Mouse (Mus musculus) c-Kit-negative CD71-positive TER-119-positive erythroid progenitor cells, embryonic 14.5 days (primary cell): ENCODE results near the gene 4833420G17Rik.
"Not testable (repeated sequence)": the region's sequence is repeated elsewhere in the genome, so short reads cannot be mapped to it uniquely, and the experiment has no call there.

Experiments used
- DNase-seq: peaks from one replicate; pipeline ENCODE4 v3.0.0-alpha.2; 2013; ENCODE audit warnings: low read depth, low spot score

The 4833420G17Rik gene

GRCm38 (mm10) chr13:119462596-119463560 lies at the start of gene 4833420G17Rik:
Gene 4833420G17Rik, plus strand, starts transcription at chr13:119462768.
- DNase-seq = peak; percentile 86

- DNase-seq = no peak
Measured at GRCm38 (mm10) chr13:119413026-119413425, 49.5 kb upstream of the 4833420G17Rik start.

- no peak for DNase-seq
Measured at GRCm38 (mm10) chr13:119418479-119418878, 44.1 kb upstream of the 4833420G17Rik start.

GRCm38 (mm10) chr13:119430164-119430563 lies 32.4 kb upstream of the 4833420G17Rik start:
- DNase-seq = no peak

GRCm38 (mm10) chr13:119432041-119432440 lies 30.5 kb upstream of the 4833420G17Rik start:
- DNase-seq = no peak

GRCm38 (mm10) chr13:119434359-119434758 lies 28.2 kb upstream of the 4833420G17Rik start:
- DNase-seq = no peak

GRCm38 (mm10) chr13:119442244-119442643 lies 20.3 kb upstream of the 4833420G17Rik start:
- no peak for DNase-seq

GRCm38 (mm10) chr13:119453563-119453962 lies 9.0 kb upstream of the 4833420G17Rik start:
- no peak for DNase-seq

GRCm38 (mm10) chr13:119455082-119455481 lies 7.5 kb upstream of the 4833420G17Rik start:
- DNase-seq = no peak

GRCm38 (mm10) chr13:119456342-119456741 lies 6.2 kb upstream of the 4833420G17Rik start:
- DNase-seq = no peak

- DNase-seq = peak; percentile 4
Measured at GRCm38 (mm10) chr13:119461900-119462595, 520 bp upstream of the 4833420G17Rik start.

GRCm38 (mm10) chr13:119476631-119477030 lies 14.1 kb downstream of the 4833420G17Rik start:
- DNase-seq = no peak

- no peak for DNase-seq
Measured at GRCm38 (mm10) chr13:119477789-119478188, 15.2 kb downstream of the 4833420G17Rik start.

GRCm38 (mm10) chr13:119487354-119487753 lies 24.8 kb downstream of the 4833420G17Rik start:
- no peak for DNase-seq

- peak; percentile 75 for DNase-seq
Measured at GRCm38 (mm10) chr13:119487880-119488580, 25.5 kb downstream of the 4833420G17Rik start, which contains the start of the genes Tmem267 and 3110070M22Rik. Gene Tmem267, plus strand, starts transcription at chr13:119488039. Gene 3110070M22Rik, minus strand, starts transcription at chr13:119488383.

- DNase-seq = not testable (repeated sequence)
Measured at GRCm38 (mm10) chr13:119492083-119492482, 29.5 kb downstream of the 4833420G17Rik start.

GRCm38 (mm10) chr13:119494938-119495337 lies 32.4 kb downstream of the 4833420G17Rik start:
- DNase-seq = not testable (repeated sequence)
